Mouse (Mus musculus) gastrocnemius, adult 18-20 months (tissue): ENCODE measurements around the gene Oit3. TPM values are rescaled to one million over a fixed set of nuclear protein-coding genes. Genes with fewer than 3 reads are reported as not detected.

Experiments used
- total RNA-seq, 2 experiments: library from RNA; stranded (reverse); gene quantifications; 2 replicates each; pipeline ENCODE4 v1.2.3; 2021

The Oit3 gene
- total RNA-seq, 2 experiments from 2014 or later, result not detected

Other genes starting within 250 kb of the Oit3 start
- gene Sept10, start 219.9 kb downstream of the Oit3 start, total RNA-seq, result 1 to 10 TPM; 6.5 to 8.5 TPM
- gene Sowahc, start 219.8 kb downstream of the Oit3 start, total RNA-seq, result under 1 TPM; 0.66 to 0.78 TPM
- 10 to 100 TPM; 32.0 to 41.6 TPM for gene P4ha1, start 118.5 kb downstream of the Oit3 start, total RNA-seq
- 100 to 1,000 TPM; 113 to 128 TPM for gene Gm10273, start 46.1 kb downstream of the Oit3 start, total RNA-seq
- gene Pla2g12b, start 38.1 kb downstream of the Oit3 start, total RNA-seq, result not detected
- not detected for gene Gm10322, start 174.3 kb upstream of the Oit3 start, total RNA-seq
- 10 to 100 TPM; 39.8 to 44.3 TPM for gene Mcu, start 174.9 kb upstream of the Oit3 start, total RNA-seq